Mouse (Mus musculus) kidney, adult 2 months (tissue): Measurements from ENCODE around the gene Lingo2.

ENCODE experiments used
- CTCF ChIP-seq: fragments of 200-500 bp; conservative IDR thresholded peaks from 2 replicates; pipeline ENCODE4 v1.5.1; 2011; ENCODE audit warnings: low read depth, mild to moderate bottlenecking, control low read depth, low read length, moderate library complexity, mixed read lengths; ENCODE audit not compliant: insufficient read depth, insufficient read length
- POLR2A ChIP-seq: fragments of 200-500 bp; IDR thresholded peaks from one replicate; pipeline ENCODE4 v1.6.1; 2011; ENCODE audit warnings: low read depth, low read length, control low read depth

GRCm38 (mm10) chr4:36052791-36053376, 898.7 kb downstream of the Lingo2 start:
- TF ChIP-seq POLR2A (no peak), CTCF (no peak)
